Mouse (Mus musculus) duodenum, adult 2 months (tissue): ENCODE results near the gene Olfr332. TPM values are rescaled to one million over a fixed set of nuclear protein-coding genes. Genes with fewer than 3 reads are reported as not detected.

Experiments
- polyA plus RNA-seq: library from polyadenylated mRNA; depleted of rRNA; stranded (reverse); fragments of >200 nt; gene quantifications from 2 replicates; pipeline ENCODE4 v1.2.3, GENCODE M21; 2012; ENCODE audit warnings: low replicate concordance; rRNA removed

Olfr332 gene
- polyA plus RNA-seq, result not detected in 2 replicates

DNA sequence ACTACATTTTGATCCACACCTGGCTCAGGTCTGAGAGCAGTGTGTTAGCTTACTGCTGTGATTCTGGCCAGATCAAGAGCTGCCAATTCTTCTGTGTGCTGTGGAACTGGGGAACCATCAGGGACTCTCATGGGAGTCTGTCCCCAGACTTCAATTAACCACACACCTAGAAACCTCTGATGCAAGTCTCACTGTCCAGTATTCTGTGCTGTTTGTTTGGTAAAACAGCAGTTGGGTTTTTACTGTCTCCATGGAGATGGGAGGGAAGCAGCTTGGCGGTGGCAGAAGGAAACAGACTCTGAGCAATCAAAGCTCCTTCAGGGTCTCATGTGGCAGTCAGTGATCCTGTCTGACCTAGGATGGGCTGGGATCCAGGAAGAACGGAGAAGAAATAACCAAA lies at the start of gene Olfr332:
Gene Olfr332 (minus strand): TSS at position 101 of the 400 bp plus-strand sequence.

DNA sequence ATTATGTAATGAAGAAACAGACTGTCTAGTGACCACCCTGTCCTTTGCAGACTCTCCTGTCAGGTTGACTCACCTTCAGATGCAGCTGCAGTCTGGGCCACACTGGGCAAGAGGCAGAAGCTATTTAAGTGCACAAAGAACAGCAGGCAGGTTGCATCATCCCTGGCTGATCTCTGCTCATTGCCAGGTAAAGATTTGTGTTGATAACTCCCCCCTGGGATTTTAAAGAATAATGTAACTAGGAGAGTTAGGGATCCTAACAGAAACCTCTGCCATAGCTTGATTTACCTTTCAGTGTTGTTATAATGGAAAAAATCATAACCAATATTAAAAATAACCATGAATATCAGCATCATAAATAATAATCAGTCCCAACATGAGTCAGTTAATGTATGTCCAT lies 42.4 kb upstream of the Olfr332 start, which contains the start of gene Olfr330:
Gene Olfr330 (minus strand): TSS at position 101 of the 400 bp plus-strand sequence.

DNA sequence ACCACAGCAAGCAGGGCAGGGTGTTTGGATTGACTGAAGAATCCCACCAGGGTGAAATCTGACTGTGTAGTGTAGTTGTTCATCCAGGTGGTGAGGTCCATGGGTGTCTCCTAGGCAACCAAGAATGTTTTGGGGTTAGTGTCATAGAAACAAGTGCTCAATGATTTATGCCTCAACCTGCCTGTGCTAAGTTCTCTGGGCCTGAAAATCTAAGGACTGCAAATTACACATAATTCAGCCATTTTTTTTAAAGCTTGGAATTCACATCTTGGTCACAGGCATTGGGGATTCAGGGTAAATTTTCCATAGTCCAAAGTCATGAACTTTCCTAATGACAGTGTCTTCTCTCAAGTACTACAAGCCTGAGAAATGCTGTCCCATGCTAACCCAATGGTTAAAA lies 10.1 kb upstream of the Olfr332 start, which contains the start of gene Olfr331:
Gene Olfr331 (minus strand): TSS at position 101 of the 400 bp plus-strand sequence.

DNA sequence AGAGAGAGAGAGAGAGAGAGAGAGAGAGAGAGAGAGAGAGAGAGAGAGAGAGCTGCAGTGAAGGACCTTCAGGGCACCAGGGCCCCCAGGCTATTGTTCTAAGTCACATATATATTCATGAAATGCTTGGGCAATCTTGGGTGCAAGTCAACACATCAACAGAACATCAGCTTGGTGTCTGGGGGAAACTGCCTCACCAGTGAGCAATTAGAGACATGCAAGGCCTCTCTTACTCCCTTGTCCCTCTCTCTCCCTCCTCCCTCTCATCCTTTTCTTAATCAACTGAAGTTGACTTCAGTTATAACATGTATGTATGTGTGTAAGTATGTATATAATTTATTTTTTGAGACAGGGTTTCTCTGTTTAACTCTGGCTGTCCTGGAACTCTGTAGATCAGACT lies 30.2 kb downstream of the Olfr332 start, which contains the start of gene Olfr30:
Gene Olfr30 (minus strand): TSS at position 101 of the 400 bp plus-strand sequence.

DNA sequence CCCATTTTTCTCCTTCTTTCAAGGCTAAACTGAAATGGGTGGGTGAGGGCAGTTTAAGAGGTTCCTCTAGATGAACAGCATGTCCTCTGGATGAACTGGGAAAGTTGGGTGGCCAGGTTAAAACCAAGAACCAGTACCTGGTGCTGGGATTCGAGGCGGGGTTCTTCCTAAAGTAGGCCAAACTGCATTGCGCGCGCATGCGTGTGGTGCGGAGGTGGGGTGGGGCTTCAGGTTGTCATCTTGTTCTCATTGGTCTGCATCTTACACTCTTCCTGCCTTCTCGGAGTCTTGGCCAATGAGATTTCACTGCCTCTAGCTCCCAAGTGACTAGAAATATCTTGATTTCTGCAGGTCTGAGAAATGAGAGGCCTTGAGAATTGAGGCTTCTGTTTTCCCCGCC lies 39.6 kb downstream of the Olfr332 start, which contains the start of gene Lypd9:
Gene Lypd9 (minus strand): TSS at position 165 of the 400 bp plus-strand sequence.

Other genes starting within 250 kb of the Olfr332 start
- gene 4930438A08Rik, start 217.8 kb downstream of the Olfr332 start, polyA plus RNA-seq, result 0.23 and 0.36 TPM in 2 replicates
- gene Zfp692, start 185.5 kb downstream of the Olfr332 start, polyA plus RNA-seq, result 16.8 and 30.1 TPM in 2 replicates
- gene Zfp672, start 162.2 kb downstream of the Olfr332 start, polyA plus RNA-seq, result 15.2 and 25.8 TPM in 2 replicates
- 24.8 and 27.7 TPM in 2 replicates for gene Sh3bp5l, start 161.8 kb downstream of the Olfr332 start, polyA plus RNA-seq
- 2,190 and 2,729 TPM in 2 replicates for gene Lypd8, start 113.5 kb downstream of the Olfr332 start, polyA plus RNA-seq
- gene 1810065E05Rik, start 71.4 kb downstream of the Olfr332 start, polyA plus RNA-seq, result 0.90 TPM in 1 of 2 replicates, not detected in the other
- not detected in 2 replicates for gene Gm12253, start 60.0 kb downstream of the Olfr332 start, polyA plus RNA-seq
- not detected in 2 replicates for gene Lypd9, start 39.6 kb downstream of the Olfr332 start, polyA plus RNA-seq
- gene Olfr30, start 30.3 kb downstream of the Olfr332 start, polyA plus RNA-seq, result not detected in 2 replicates
- gene Olfr331, start 10.0 kb upstream of the Olfr332 start, polyA plus RNA-seq, result not detected in 2 replicates
- gene Olfr330, start 42.3 kb upstream of the Olfr332 start, polyA plus RNA-seq, result not detected in 2 replicates
- gene Olfr329-ps, start 53.9 kb upstream of the Olfr332 start, polyA plus RNA-seq, result not detected in 2 replicates
- gene Olfr328, start 63.1 kb upstream of the Olfr332 start, polyA plus RNA-seq, result not detected in 2 replicates
- gene Olfr224, start 78.0 kb upstream of the Olfr332 start, polyA plus RNA-seq, result not detected in 2 replicates
- not detected in 2 replicates for gene Olfr325, start 85.2 kb upstream of the Olfr332 start, polyA plus RNA-seq
- not detected in 2 replicates for gene Olfr324, start 102.6 kb upstream of the Olfr332 start, polyA plus RNA-seq
- gene 2210407C18Rik, start 123.5 kb upstream of the Olfr332 start, polyA plus RNA-seq, result 22.8 and 126 TPM in 2 replicates
- gene Olfr323, start 137.9 kb upstream of the Olfr332 start, polyA plus RNA-seq, result 0.78 TPM in 1 of 2 replicates, not detected in the other
- 0.06 TPM in 1 of 2 replicates, not detected in the other for gene Trim58, start 147.9 kb upstream of the Olfr332 start, polyA plus RNA-seq
- gene Olfr322, start 166.2 kb upstream of the Olfr332 start, polyA plus RNA-seq, result not detected in 2 replicates
- gene Olfr320, start 188.5 kb upstream of the Olfr332 start, polyA plus RNA-seq, result not detected in 2 replicates
- gene Olfr319, start 206.6 kb upstream of the Olfr332 start, polyA plus RNA-seq, result not detected in 2 replicates
- gene Olfr318, start 231.5 kb upstream of the Olfr332 start, polyA plus RNA-seq, result not detected in 2 replicates
- gene Olfr317, start 246.7 kb upstream of the Olfr332 start, polyA plus RNA-seq, result not detected in 2 replicates